Mouse (Mus musculus) forebrain, embryonic 10.5 days (tissue): ENCODE data around the gene 9230112D13Rik. TPM values are rescaled to one million over a fixed set of nuclear protein-coding genes. Genes with fewer than 3 reads are reported as not detected.

Experiments
- DNase-seq: peaks from one replicate; pipeline ENCODE4 v3.0.0-alpha.2; 2017; ENCODE audit warnings: low spot score; ENCODE audit errors: extremely low spot score
- H3K27ac ChIP-seq: fragments of 300-500 bp; sonication (generic); 2 replicates; pipeline ENCODE4 v1.5.1; 2016; ENCODE audit warnings: mild to moderate bottlenecking
- H3K27me3 ChIP-seq: fragments of 300-500 bp; sonication (generic); 2 replicates; pipeline ENCODE4 v1.6.1; 2016; ENCODE audit warnings: mild to moderate bottlenecking; ENCODE audit not compliant: poor library complexity, severe bottlenecking
- H3K36me3 ChIP-seq: fragments of 300-500 bp; sonication (generic); replicated peaks from 2 replicates; pipeline ENCODE4 v1.6.1; 2016; ENCODE audit warnings: mild to moderate bottlenecking, moderate library complexity
- H3K4me1 ChIP-seq: fragments of 300-500 bp; sonication (generic); 2 replicates; pipeline ENCODE4 v1.6.1; 2016
- H3K4me3 ChIP-seq: fragments of 300-500 bp; sonication (generic); 2 replicates; pipeline ENCODE4 v1.5.1; 2016; ENCODE audit warnings: mild to moderate bottlenecking, moderate library complexity
- H3K9me3 ChIP-seq: fragments of 300-500 bp; sonication (generic); 2 replicates; pipeline ENCODE4 v1.6.1; 2016; ENCODE audit warnings: mild to moderate bottlenecking, moderate library complexity
- WGBS: fragments of 180-500 bp; shearing (Covaris S2); methylation state at CpG from one replicate; pipeline ENCODE4 v1.1.7; 2016; 5-methylcytosine and 5-hydroxymethylcytosine counted together
- polyA plus RNA-seq: library from polyadenylated mRNA; unstranded; fragments of >200 nt; fragmentation: Nextera tagmentation; extraction: Ambion mirVana; gene quantifications from 2 replicates; pipeline ENCODE4 v1.2.1, GENCODE M21; 2016

9230112D13Rik gene
- polyA plus RNA-seq, 1 experiment from 2014 or later: not detected

DNA sequence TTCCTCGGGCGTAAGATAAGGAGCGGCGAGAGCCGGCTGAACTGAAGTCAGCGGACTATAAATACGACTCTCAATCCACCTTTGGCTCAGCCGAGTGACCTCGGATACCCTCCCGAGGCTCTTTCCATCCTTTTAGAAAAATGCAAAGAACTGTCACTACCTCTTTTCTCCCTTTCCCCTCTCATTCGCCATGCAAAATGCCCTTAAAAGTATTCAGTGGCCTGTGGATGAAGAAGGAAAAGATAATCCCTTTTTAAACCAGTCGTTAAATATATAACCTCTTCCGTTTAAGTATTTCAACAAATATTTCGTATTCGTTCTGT, 19.3 kb downstream of the 9230112D13Rik start, which contains the start of gene Bmpr1a:
Gene Bmpr1a, minus strand, starts transcription at position 17 of the 323 bp plus-strand sequence.
- Histone ChIP-seq H3K9me3 (no peaks in the 10 kb centered on the region), H3K27ac (peak within 1 kb of the TSS; percentile 99), H3K27me3 (peaks cover 14% of the 10 kb centered on the region), H3K4me3 (peak within 1 kb of the TSS; percentile 87), H3K4me1 (peaks cover 48% of the 10 kb centered on the region), H3K36me3 (no peaks in the 10 kb centered on the region)
- no peak for DNase-seq
- WGBS: 8% methylated on average over 15 of the region's 15 CpGs

DNA sequence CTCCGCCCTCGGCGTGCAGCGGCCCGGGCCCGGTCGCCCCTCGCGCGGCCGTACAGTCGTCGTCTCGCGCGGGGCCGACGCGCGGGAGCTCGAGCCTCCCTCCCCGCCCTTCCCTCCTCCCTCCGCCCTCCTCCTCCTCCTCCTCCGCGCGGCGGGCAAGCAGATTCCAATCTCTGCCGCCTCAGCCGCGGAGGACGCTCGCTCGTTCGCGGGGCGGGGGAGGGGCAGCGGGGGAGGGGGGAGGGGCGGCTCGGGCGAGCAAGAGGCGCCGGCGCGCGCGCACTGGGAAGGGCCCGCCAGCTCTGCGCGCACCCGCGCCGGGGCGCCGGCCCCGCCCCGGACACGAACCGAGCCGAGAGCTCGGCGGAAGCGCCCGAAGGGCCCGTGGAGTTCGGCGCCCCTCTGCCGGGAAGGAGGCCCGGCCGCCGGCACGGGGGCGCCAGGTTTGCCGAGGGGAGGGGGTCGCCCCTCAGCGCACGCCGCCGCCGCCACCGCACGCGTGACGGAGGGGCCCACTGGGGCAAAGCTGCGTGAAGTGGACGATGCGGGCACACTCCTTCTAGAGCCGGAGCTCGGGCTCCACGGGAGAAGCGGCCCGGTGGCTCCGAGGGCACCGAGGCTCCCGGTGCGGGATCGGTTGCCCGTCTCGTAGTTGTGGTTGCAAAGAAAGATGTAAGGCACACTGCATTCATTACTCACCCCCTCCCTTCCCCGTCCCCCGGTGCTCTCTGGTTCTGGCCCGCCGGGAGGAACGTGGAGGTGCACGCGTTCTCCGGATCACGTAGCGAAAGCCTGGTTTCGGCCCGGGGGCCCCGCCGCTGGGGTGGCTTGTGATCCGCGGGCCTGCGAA, 19.9 kb downstream of the 9230112D13Rik start:
- Histone ChIP-seq H3K4me1 (peaks cover 48% of the 10 kb centered on the region), H3K4me3 (peak overlapping the region; percentile 87), H3K9me3 (no peaks in the 10 kb centered on the region), H3K27me3 (peaks cover 14% of the 10 kb centered on the region), H3K27ac (peak overlapping the region; percentile 99), H3K36me3 (no peaks in the 10 kb centered on the region)
- peak; percentile 89 for DNase-seq
- WGBS: under 1% methylated on average over 103 of the region's 115 CpGs

- peak; percentile 71 for DNase-seq
- WGBS: 1% methylated on average over 74 of the region's 77 CpGs
Measured at GRCm38 (mm10) chr14:34501804-34502474, 20.7 kb downstream of the 9230112D13Rik start.

GRCm38 (mm10) chr14:34501447-34501803, 21.2 kb downstream of the 9230112D13Rik start:
- no peak for DNase-seq
- H3K9me3 ChIP-seq: no peaks in the 10 kb centered on the region
- H3K36me3 ChIP-seq: no peaks in the 10 kb centered on the region
- H3K27ac ChIP-seq: peak overlapping the region; percentile 99
- peaks cover 53% of the 10 kb centered on the region for H3K4me1 ChIP-seq
- under 1% methylated on average over 16 of the region's 16 CpGs for WGBS
- H3K27me3 ChIP-seq: peaks cover 11% of the 10 kb centered on the region
- peak overlapping the region; percentile 87 for H3K4me3 ChIP-seq

More at GRCm38 (mm10) chr14:34501804-34502474, 20.7 kb downstream of the 9230112D13Rik start:
- no peaks in the 10 kb centered on the region for H3K36me3 ChIP-seq
- H3K9me3 ChIP-seq: no peaks in the 10 kb centered on the region
- peaks cover 53% of the 10 kb centered on the region for H3K4me1 ChIP-seq
- peak overlapping the region; percentile 87 for H3K4me3 ChIP-seq
- peaks cover 14% of the 10 kb centered on the region for H3K27me3 ChIP-seq
- peak overlapping the region; percentile 99 for H3K27ac ChIP-seq

GRCm38 (mm10) chr14:34500309-34500708, 22.3 kb downstream of the 9230112D13Rik start:
- H3K27ac ChIP-seq: no peak overlapping the region
- WGBS: 8% methylated on average over 4 of the region's 4 CpGs
- DNase-seq: no peak
- peaks cover 59% of the 10 kb centered on the region for H3K4me1 ChIP-seq
- H3K36me3 ChIP-seq: no peaks in the 10 kb centered on the region
- peaks cover 4% of the 10 kb centered on the region for H3K27me3 ChIP-seq
- peak overlapping the region; percentile 87 for H3K4me3 ChIP-seq
- H3K9me3 ChIP-seq: no peaks in the 10 kb centered on the region

- Histone ChIP-seq H3K27me3 (peaks cover 3% of the 10 kb centered on the region), H3K4me1 (peaks cover 59% of the 10 kb centered on the region), H3K27ac (no peak overlapping the region), H3K4me3 (peak overlapping the region; percentile 87; the same call in 1 of the 2 replicates), H3K9me3 (no peaks in the 10 kb centered on the region), H3K36me3 (no peaks in the 10 kb centered on the region)
- no peak for DNase-seq
- WGBS: 80% methylated on average over 4 of the region's 4 CpGs
Measured at GRCm38 (mm10) chr14:34499664-34500063, 22.9 kb downstream of the 9230112D13Rik start.

DNA sequence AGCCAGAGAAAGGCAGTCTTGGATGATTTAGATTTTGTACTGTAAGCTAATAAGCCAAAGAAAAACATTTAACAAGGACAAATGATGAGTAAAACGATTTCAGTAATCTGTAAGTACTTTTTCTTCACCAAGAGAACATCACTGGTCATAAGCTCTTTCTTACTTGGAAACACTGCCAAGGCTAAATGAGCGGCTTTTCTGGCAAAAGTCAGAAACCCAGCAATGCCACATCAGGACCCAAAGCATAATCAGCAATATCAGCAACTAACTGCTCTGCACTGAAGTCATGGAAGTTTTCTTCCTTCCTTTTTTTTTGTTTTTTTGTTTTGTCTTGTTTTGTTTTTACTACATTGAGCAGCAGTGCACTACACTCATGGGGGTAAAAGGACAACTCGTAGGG, 25.3 kb downstream of the 9230112D13Rik start:
- Histone ChIP-seq H3K9me3 (no peaks in the 10 kb centered on the region), H3K27me3 (no peaks in the 10 kb centered on the region), H3K4me3 (no peak overlapping the region), H3K36me3 (0 out of 2 replicates have a peak, but pooled peaks cover 1% of the 10 kb centered on the region), H3K27ac (no peak overlapping the region), H3K4me1 (peaks cover 46% of the 10 kb centered on the region)
- 83% methylated on average over 3 of the region's 3 CpGs for WGBS
- DNase-seq: no peak

DNA sequence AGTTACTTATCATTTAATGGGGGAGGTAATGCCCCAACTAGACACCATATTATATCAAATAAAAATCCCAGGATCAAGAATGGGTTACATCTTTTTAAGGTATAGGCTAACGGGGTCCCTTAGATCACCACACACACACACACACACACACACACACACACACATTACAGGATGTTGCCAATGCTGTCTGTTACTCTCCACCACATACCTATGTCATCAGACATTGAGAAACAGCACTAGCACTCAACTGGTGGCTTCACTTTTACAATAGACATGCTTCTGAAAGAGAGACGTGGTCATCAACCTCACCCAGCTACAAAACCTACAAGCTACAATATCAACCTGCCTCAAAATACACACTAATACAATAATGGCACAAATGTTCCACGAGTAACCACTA, 28.9 kb downstream of the 9230112D13Rik start:
- H3K4me3 ChIP-seq: no peak overlapping the region
- no peaks in the 10 kb centered on the region for H3K27me3 ChIP-seq
- peaks cover 2% of the 10 kb centered on the region; the same call in 1 of the 2 replicates for H3K36me3 ChIP-seq
- no peak overlapping the region for H3K27ac ChIP-seq
- peaks cover 23% of the 10 kb centered on the region for H3K4me1 ChIP-seq
- H3K9me3 ChIP-seq: no peaks in the 10 kb centered on the region
- no peak for DNase-seq
- WGBS: 90% methylated on average over 3 of the region's 3 CpGs

DNA sequence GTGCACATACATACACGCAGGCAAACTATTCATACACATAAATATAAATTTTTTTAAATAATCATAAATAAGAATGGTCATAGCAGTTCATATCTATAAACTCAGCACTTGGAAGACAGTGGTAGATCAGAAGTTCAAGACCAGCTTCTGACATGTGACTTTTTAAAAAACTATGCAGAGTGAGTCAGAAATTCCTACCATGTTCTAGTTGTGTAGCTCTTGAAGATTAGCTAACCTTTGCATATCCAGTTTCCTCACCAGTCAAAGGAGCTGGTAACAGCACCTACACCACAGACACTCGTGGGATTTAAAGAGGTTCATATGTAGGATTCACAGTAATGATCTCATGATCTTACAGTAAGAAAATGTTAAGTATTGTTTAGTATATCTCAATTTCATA, 29.9 kb downstream of the 9230112D13Rik start:
- Histone ChIP-seq H3K4me3 (no peak overlapping the region), H3K27me3 (no peaks in the 10 kb centered on the region), H3K9me3 (no peaks in the 10 kb centered on the region), H3K36me3 (peaks cover 2% of the 10 kb centered on the region; the same call in 1 of the 2 replicates), H3K4me1 (peaks cover 13% of the 10 kb centered on the region), H3K27ac (no peak overlapping the region)
- WGBS: 87% methylated on average over 2 of the region's 2 CpGs
- DNase-seq: no peak

DNA sequence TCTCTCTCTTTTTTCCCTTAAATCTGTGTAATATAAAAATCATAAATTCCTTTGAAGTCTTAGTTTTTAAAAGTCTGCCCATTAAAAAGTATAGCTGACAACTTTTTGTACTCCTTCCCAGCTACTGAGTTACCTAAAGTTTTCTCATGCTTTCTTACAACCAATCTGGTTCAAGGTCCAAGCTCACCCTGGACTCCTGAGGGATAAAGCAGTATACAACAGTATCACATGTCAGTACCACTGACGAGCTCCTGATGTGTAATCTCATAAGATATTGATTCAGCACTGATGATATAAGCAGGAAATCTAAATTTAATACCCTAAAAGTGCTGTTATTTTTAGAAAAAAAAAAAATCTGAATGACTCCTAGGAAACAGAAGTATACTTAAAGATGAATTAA, 31.6 kb downstream of the 9230112D13Rik start:
- Histone ChIP-seq H3K4me1 (peaks cover 5% of the 10 kb centered on the region), H3K27me3 (no peaks in the 10 kb centered on the region), H3K9me3 (no peaks in the 10 kb centered on the region), H3K4me3 (no peak overlapping the region), H3K27ac (no peak overlapping the region), H3K36me3 (peaks cover 2% of the 10 kb centered on the region; the same call in 1 of the 2 replicates)
- WGBS: 79% methylated on average over 1 of the region's 1 CpGs
- no peak for DNase-seq

DNA sequence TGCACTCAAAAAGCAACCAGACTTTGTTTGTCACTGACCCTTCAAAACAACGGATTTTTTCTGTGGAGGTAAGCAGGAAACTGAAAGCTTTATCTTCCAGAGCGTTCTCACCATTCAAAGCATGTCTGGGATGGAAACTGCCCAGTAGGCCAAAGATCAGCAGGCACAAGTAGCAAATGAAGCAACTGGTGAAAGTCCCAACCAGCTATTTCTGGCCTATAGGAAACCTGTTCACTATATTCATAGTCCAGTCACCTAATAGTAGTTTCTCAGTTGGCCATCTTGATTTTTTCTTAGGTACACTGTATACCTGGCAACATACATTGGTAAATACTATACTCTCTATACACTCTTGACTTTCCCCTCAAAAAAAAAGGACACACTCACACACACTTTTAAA, 32.7 kb downstream of the 9230112D13Rik start:
- H3K36me3 ChIP-seq: peaks cover 2% of the 10 kb centered on the region; the same call in 1 of the 2 replicates
- H3K27me3 ChIP-seq: no peaks in the 10 kb centered on the region
- WGBS: 83% methylated on average over 2 of the region's 2 CpGs
- H3K4me1 ChIP-seq: peaks cover 8% of the 10 kb centered on the region
- no peak overlapping the region for H3K27ac ChIP-seq
- no peaks in the 10 kb centered on the region for H3K9me3 ChIP-seq
- no peak for DNase-seq
- no peak overlapping the region for H3K4me3 ChIP-seq

- Histone ChIP-seq H3K27ac (no peak overlapping the region), H3K4me3 (no peak overlapping the region), H3K27me3 (no peaks in the 10 kb centered on the region), H3K4me1 (peaks cover 20% of the 10 kb centered on the region), H3K9me3 (no peaks in the 10 kb centered on the region), H3K36me3 (no peaks in the 10 kb centered on the region)
- 67% methylated on average over 8 of the region's 8 CpGs for WGBS
- no peak for DNase-seq
Measured at GRCm38 (mm10) chr14:34486169-34486568, 36.4 kb downstream of the 9230112D13Rik start.
